Mouse (Mus musculus) ES-Bruce4 (cell line): ENCODE measurements around the gene Stk38.

Source experiments
- CTCF ChIP-seq: IDR thresholded peaks from one replicate; pipeline ENCODE4 v1.8.1; 2011; ENCODE audit warnings: low read depth, low read length
- EP300 ChIP-seq: IDR thresholded peaks from 2 replicates; pipeline ENCODE4 v1.6.1; 2011; ENCODE audit warnings: low read depth, low read length; ENCODE audit not compliant: insufficient read depth

GRCm38 (mm10) chr17:28951831-28952799, 55.7 kb downstream of the Stk38 start, which contains the start of gene Kctd20:
- TF ChIP-seq CTCF (no peak), EP300 (no peak)
